Mouse (Mus musculus): ENCODE measurements at regions not wholly inside any gene's neighbourhood (a gene's known extent, or its start where the extent isn't known, plus 50 kb on each side); places are given as distances from the start of the nearest gene placed in this dataset.

GRCm38 (mm10) chr2:169272018-169272417 lies 315.5 kb downstream of the Gm11011 start:
- TF ChIP-seq CHD2 (IDR thresholded peaks at IDR 0.05; ENCODE audit: low read length) (no peak), MAX (IDR thresholded peaks at IDR 0.05; ENCODE audit: low read length) (no peak), CTCF (conservative IDR thresholded peaks at IDR 0.05 in 1 of 2, IDR thresholded peaks at IDR 0.05 in 1 of 2; ENCODE audit: low read depth in 2 of 2, low read length in 2 of 2) (no peak), EP300 (IDR thresholded peaks at IDR 0.05; ENCODE audit: low read length) (no peak), RCOR1 (conservative IDR thresholded peaks at IDR 0.05; ENCODE audit: low read depth, low read length) (no peak), RAD21 (IDR thresholded peaks at IDR 0.05; ENCODE audit: low read depth, low read length) (no peak), ZKSCAN1 (IDR thresholded peaks at IDR 0.05; ENCODE audit: borderline replicate concordance, low read depth, low read length) (no peak), UBTF (IDR thresholded peaks at IDR 0.05; ENCODE audit: low read depth, low read length) (no peak), POLR2A (IDR thresholded peaks at IDR 0.05; ENCODE audit: low read depth, low read length) (no peak), POLR2AphosphoS2 (IDR thresholded peaks at IDR 0.05; ENCODE audit: low read depth, low read length) (no peak), NRF1 (IDR thresholded peaks at IDR 0.05; ENCODE audit: low read depth, low read length) (no peak)

All from CH12.LX (cell line).